In the genomic region with DNA sequence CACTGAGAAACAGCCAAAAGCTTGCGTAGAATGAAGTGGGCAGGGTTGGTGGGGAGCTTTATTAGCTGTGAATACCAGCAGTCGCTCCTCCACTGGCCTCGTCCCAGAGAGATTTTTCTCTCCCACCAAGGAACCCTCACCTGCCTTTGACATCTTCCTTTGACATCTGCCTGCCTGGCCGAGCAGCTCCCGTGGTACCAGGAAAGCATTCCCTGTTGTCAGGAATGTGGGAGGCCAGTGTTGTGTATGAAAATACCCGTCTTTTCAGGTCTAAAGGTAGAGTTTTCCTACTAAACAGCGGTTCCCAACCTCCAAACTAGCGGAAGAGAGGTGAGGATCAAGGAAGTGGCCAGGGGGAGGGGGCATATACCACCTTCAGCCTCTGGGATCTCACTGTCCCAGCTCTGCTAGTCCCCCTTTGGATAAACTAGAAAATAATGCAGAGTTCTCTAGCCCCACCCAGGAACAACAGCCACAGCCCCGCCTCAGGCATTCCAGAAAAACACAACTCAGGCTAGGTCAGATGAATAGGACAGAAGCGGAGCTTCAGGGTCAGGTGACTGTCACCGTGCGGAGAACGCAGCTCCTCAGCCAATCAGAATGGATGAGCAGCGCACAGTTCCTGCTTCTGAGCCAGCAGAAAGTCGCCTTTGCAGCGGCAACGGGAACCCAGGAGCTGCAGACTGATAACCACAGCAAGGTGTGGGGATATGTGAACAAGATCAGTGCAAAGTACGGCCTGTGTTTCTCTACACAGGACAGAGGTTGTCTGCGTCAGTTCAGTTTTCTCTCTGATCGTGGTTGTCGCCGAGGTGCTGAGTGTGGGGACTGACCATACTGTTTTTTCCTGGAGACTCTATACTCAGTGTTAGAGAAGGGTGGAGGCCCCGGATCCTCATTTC, we compare ENCODE assay signal across 8 mouse cellular contexts. TPM values are rescaled to one million over a fixed set of nuclear protein-coding genes. Genes with fewer than 3 reads are reported as not detected.
DNase-seq lines count a peak whose midpoint lies in the region; ATAC-seq and TF ChIP-seq lines count a peak whose summit lies in the region.

No protein-coding gene starts in this region.

- DNase-seq in cerebellum, postnatal 36 days, result peak; percentile 82 to 83
- peak; percentile 78 to 81 for DNase-seq in frontal cortex, postnatal 36 days (ENCODE audit: low spot score in 2 of 2)
- peak; percentile 80 for DNase-seq in hindbrain, embryonic 14.5 days (ENCODE audit: low spot score)
- peak; percentile 43 to 54 for DNase-seq in layer of hippocampus, postnatal 25 days (ENCODE audit: extremely low spot score in 1 of 2, low spot score in 1 of 2)
- peak; percentile 72 for DNase-seq in lung, postnatal 0 days (ENCODE audit: low spot score)
- DNase-seq in ovary, postnatal 36 days (ENCODE audit: low spot score), result peak; percentile 58
- DNase-seq in thymus, postnatal 10 days (ENCODE audit: low spot score in 2 of 2), result peak; percentile 73 to 77

- H3K9me3 ChIP-seq in hindbrain, embryonic 14.5 days (ENCODE audit: control insufficient read depth, low read length), result no peaks in the 10 kb centered on the region
- no peaks in the 10 kb centered on the region for H3K9me3 ChIP-seq in lung, postnatal 0 days (ENCODE audit: low read length)

- H3K4me1 ChIP-seq in hindbrain, embryonic 14.5 days (replicated peaks; ENCODE audit: control insufficient read depth, insufficient read depth, low read length), result 0 out of 2 replicates have a peak, but pooled peaks cover 5% of the 10 kb centered on the region
- no peaks in the 10 kb centered on the region for H3K4me1 ChIP-seq in lung, postnatal 0 days (ENCODE audit: insufficient read depth, low read depth, low read length)

- peak overlapping the region; percentile 58 for H3K9ac ChIP-seq in hindbrain, embryonic 14.5 days
- no peak overlapping the region for H3K9ac ChIP-seq in lung, postnatal 0 days (replicated peaks; ENCODE audit: low read depth)

- no peaks in the 10 kb centered on the region for H3K36me3 ChIP-seq in hindbrain, embryonic 14.5 days (replicated peaks; ENCODE audit: control insufficient read depth, insufficient read depth)
- no peaks in the 10 kb centered on the region for H3K36me3 ChIP-seq in lung, postnatal 0 days (ENCODE audit: insufficient read depth, low read length)

- H3K27ac ChIP-seq in hindbrain, embryonic 14.5 days, result peak overlapping the region; percentile 44
- no peak overlapping the region for H3K27ac ChIP-seq in lung, postnatal 0 days (ENCODE audit: low read length)

- peak overlapping the region; percentile 40 for H3K4me3 ChIP-seq in hindbrain, embryonic 14.5 days (replicated peaks; ENCODE audit: low read length)
- peak overlapping the region; percentile 33 for H3K4me3 ChIP-seq in lung, postnatal 0 days (ENCODE audit: low read depth, low read length)

- H3K27me3 ChIP-seq in hindbrain, embryonic 14.5 days (ENCODE audit: control insufficient read depth, insufficient read depth, low read length), result no peaks in the 10 kb centered on the region
- no peaks in the 10 kb centered on the region for H3K27me3 ChIP-seq in lung, postnatal 0 days (replicated peaks; ENCODE audit: insufficient read depth, low read length)

- peak overlapping the region; percentile 72 for H3K4me2 ChIP-seq in hindbrain, embryonic 14.5 days (replicated peaks)
- peak overlapping the region; percentile 68 for H3K4me2 ChIP-seq in lung, postnatal 0 days (replicated peaks; ENCODE audit: low read depth, low read length)

- no peak for TF ChIP-seq EP300 in lung, postnatal 0 days (IDR thresholded peaks at IDR 0.05)

- ATAC-seq in activated CD4-positive, CD25-positive, alpha-beta regulatory T cell, adult 4 months, result peak; percentile 69
- ATAC-seq in hindbrain, embryonic 14.5 days (ENCODE audit: low FRiP score), result peak; percentile 96
- peak; percentile 96 for ATAC-seq in lung, postnatal 0 days

- 7% methylated on average over 23 of the region's 23 CpGs for WGBS in hindbrain, embryonic 14.5 days
- WGBS in lung, postnatal 0 days, result 7% methylated on average over 23 of the region's 23 CpGs

- no peak for TF ChIP-seq CTCF in lung, postnatal 0 days (IDR thresholded peaks at IDR 0.05)

RNA-seq across cellular contexts. Expression of a gene that starts 20.0 kb away (rescaled TPM):
- 1 to 10 TPM; 2.4 to 4.6 TPM for polyA plus RNA-seq in activated CD4-positive, CD25-positive, alpha-beta regulatory T cell, adult 4 months (2017; shearing (Covaris generic))
- polyA plus RNA-seq in hindbrain, embryonic 14.5 days (2014; fragmentation: Nextera tagmentation; extraction: Ambion mirVana), result 13.0 and 13.3 TPM in 2 replicates
- total RNA-seq in layer of hippocampus, postnatal 25 days (2021), result 10 to 100 TPM; 21.6 to 22.3 TPM
- 8.6 and 8.9 TPM in 2 replicates for polyA plus RNA-seq in lung, postnatal 0 days (2015; fragmentation: Nextera tagmentation; extraction: Ambion mirVana)

RNA-seq across cellular contexts. Expression of a gene that starts 32.3 kb away (rescaled TPM):
- 1 to 10 TPM; 4.2 to 5.2 TPM for polyA plus RNA-seq in activated CD4-positive, CD25-positive, alpha-beta regulatory T cell, adult 4 months (2017; shearing (Covaris generic))
- polyA plus RNA-seq in hindbrain, embryonic 14.5 days (2014; fragmentation: Nextera tagmentation; extraction: Ambion mirVana), result 2.6 and 2.9 TPM in 2 replicates
- total RNA-seq in layer of hippocampus, postnatal 25 days (2021), result 10 to 100 TPM in 1 of 2 experiments, 1 to 10 TPM in 1; 9.9 to 11.6 TPM
- polyA plus RNA-seq in lung, postnatal 0 days (2015; fragmentation: Nextera tagmentation; extraction: Ambion mirVana), result 2.3 and 2.4 TPM in 2 replicates
